Mouse (Mus musculus): ENCODE measurements around the gene Sptb. TPM values are rescaled to one million over a fixed set of nuclear protein-coding genes. Genes with fewer than 3 reads are reported as not detected.

Gene Sptb
- total and polyA plus RNA-seq, 2 experiments = 0.43 to 0.46 TPM

- Histone ChIP-seq H3K9ac (ENCODE audit: low read depth, low read length) (no peak overlapping the region), H3K4me3 (ENCODE audit: insufficient read depth, low read depth, low read length) (no peak overlapping the region), H3K4me1 (ENCODE audit: control insufficient read depth, insufficient read depth, low read length) (peaks cover 3% of the 10 kb centered on the region; the same call in 1 of the 2 replicates), H3K27me3 (ENCODE audit: control insufficient read depth, insufficient read depth, low read length) (no peaks in the 10 kb centered on the region), H3K79me2 (ENCODE audit: control insufficient read depth, insufficient read depth, low read length) (no peaks in the 10 kb centered on the region), H3K36me3 (ENCODE audit: control insufficient read depth, insufficient read depth, low read length) (no peaks in the 10 kb centered on the region), H3K27ac (replicated peaks; ENCODE audit: insufficient read depth, low read depth, low read length) (no peak overlapping the region)
- WGBS = 91% methylated on average over 13 of the region's 13 CpGs
- no peak for DNase-seq (ENCODE audit: extremely low read depth, low read depth, low spot score)
- TF ChIP-seq POLR2A (IDR thresholded peaks at IDR 0.05; ENCODE audit: extremely low read depth, insufficient read depth, low read length) (no peak), CTCF (IDR thresholded peaks at IDR 0.05; ENCODE audit: low read depth, low read length) (no peak)
Observed at GRCm38 (mm10) chr12:76696380-76696935, 13.9 kb downstream of the Sptb start.

- H3K4me3 ChIP-seq (ENCODE audit: insufficient read depth, low read depth, low read length) = no peak overlapping the region
- no peaks in the 10 kb centered on the region for H3K27me3 ChIP-seq (ENCODE audit: control insufficient read depth, insufficient read depth, low read length)
- DNase-seq (ENCODE audit: extremely low read depth, low read depth, low spot score) = no peak
- H3K9ac ChIP-seq (ENCODE audit: low read depth, low read length) = no peak overlapping the region
- H3K79me2 ChIP-seq (ENCODE audit: control insufficient read depth, insufficient read depth, low read length) = no peaks in the 10 kb centered on the region
- TF ChIP-seq CTCF (IDR thresholded peaks at IDR 0.05; ENCODE audit: low read depth, low read length) = no peak
- no peak for TF ChIP-seq POLR2A (IDR thresholded peaks at IDR 0.05; ENCODE audit: extremely low read depth, insufficient read depth, low read length)
- H3K27ac ChIP-seq (replicated peaks; ENCODE audit: insufficient read depth, low read depth, low read length) = no peak overlapping the region
- 73% methylated on average over 5 of the region's 5 CpGs for WGBS
- peaks cover 3% of the 10 kb centered on the region; the same call in 1 of the 2 replicates for H3K4me1 ChIP-seq (ENCODE audit: control insufficient read depth, insufficient read depth, low read length)
- H3K36me3 ChIP-seq (ENCODE audit: control insufficient read depth, insufficient read depth, low read length) = no peaks in the 10 kb centered on the region
Observed at GRCm38 (mm10) chr12:76695773-76696172, 14.6 kb downstream of the Sptb start.

- Histone ChIP-seq H3K27ac (replicated peaks; ENCODE audit: insufficient read depth, low read depth, low read length) (no peak overlapping the region), H3K27me3 (ENCODE audit: control insufficient read depth, insufficient read depth, low read length) (no peaks in the 10 kb centered on the region), H3K79me2 (ENCODE audit: control insufficient read depth, insufficient read depth, low read length) (no peaks in the 10 kb centered on the region), H3K9ac (ENCODE audit: low read depth, low read length) (no peak overlapping the region), H3K36me3 (ENCODE audit: control insufficient read depth, insufficient read depth, low read length) (no peaks in the 10 kb centered on the region), H3K4me1 (ENCODE audit: control insufficient read depth, insufficient read depth, low read length) (peaks cover 3% of the 10 kb centered on the region; the same call in 1 of the 2 replicates), H3K4me3 (ENCODE audit: insufficient read depth, low read depth, low read length) (no peak overlapping the region)
- TF ChIP-seq CTCF (IDR thresholded peaks at IDR 0.05; ENCODE audit: low read depth, low read length) = no peak
- TF ChIP-seq POLR2A (IDR thresholded peaks at IDR 0.05; ENCODE audit: extremely low read depth, insufficient read depth, low read length) = no peak
- WGBS = 11% methylated on average over 17 of the region's 17 CpGs
- DNase-seq (ENCODE audit: extremely low read depth, low read depth, low spot score) = no peak
Observed at GRCm38 (mm10) chr12:76694801-76695505, 15.4 kb downstream of the Sptb start.

- H3K27me3 ChIP-seq (ENCODE audit: control insufficient read depth, insufficient read depth, low read length) = no peaks in the 10 kb centered on the region
- no peaks in the 10 kb centered on the region for H3K79me2 ChIP-seq (ENCODE audit: control insufficient read depth, insufficient read depth, low read length)
- H3K9ac ChIP-seq (ENCODE audit: low read depth, low read length) = no peak overlapping the region
- H3K36me3 ChIP-seq (ENCODE audit: control insufficient read depth, insufficient read depth, low read length) = no peaks in the 10 kb centered on the region
- no peaks in the 10 kb centered on the region for H3K4me1 ChIP-seq (ENCODE audit: control insufficient read depth, insufficient read depth, low read length)
- no peak for DNase-seq (ENCODE audit: extremely low read depth, low read depth, low spot score)
- H3K27ac ChIP-seq (replicated peaks; ENCODE audit: insufficient read depth, low read depth, low read length) = no peak overlapping the region
- WGBS = 83% methylated on average over 10 of the region's 10 CpGs
- no peak overlapping the region for H3K4me3 ChIP-seq (ENCODE audit: insufficient read depth, low read depth, low read length)
- TF ChIP-seq POLR2A (IDR thresholded peaks at IDR 0.05; ENCODE audit: extremely low read depth, insufficient read depth, low read length) = no peak
- no peak for TF ChIP-seq CTCF (IDR thresholded peaks at IDR 0.05; ENCODE audit: low read depth, low read length)
Observed at GRCm38 (mm10) chr12:76687498-76688200, 22.7 kb downstream of the Sptb start.

GRCm38 (mm10) chr12:76685647-76686046 is 24.7 kb downstream of the Sptb start:
- TF ChIP-seq POLR2A (IDR thresholded peaks at IDR 0.05; ENCODE audit: extremely low read depth, insufficient read depth, low read length) (no peak), CTCF (IDR thresholded peaks at IDR 0.05; ENCODE audit: low read depth, low read length) (no peak)
- Histone ChIP-seq H3K9ac (ENCODE audit: low read depth, low read length) (no peak overlapping the region), H3K36me3 (ENCODE audit: control insufficient read depth, insufficient read depth, low read length) (no peaks in the 10 kb centered on the region), H3K79me2 (ENCODE audit: control insufficient read depth, insufficient read depth, low read length) (no peaks in the 10 kb centered on the region), H3K27ac (replicated peaks; ENCODE audit: insufficient read depth, low read depth, low read length) (no peak overlapping the region), H3K4me3 (ENCODE audit: insufficient read depth, low read depth, low read length) (no peak overlapping the region), H3K27me3 (ENCODE audit: control insufficient read depth, insufficient read depth, low read length) (no peaks in the 10 kb centered on the region), H3K4me1 (ENCODE audit: control insufficient read depth, insufficient read depth, low read length) (no peaks in the 10 kb centered on the region)
- no peak for DNase-seq (ENCODE audit: extremely low read depth, low read depth, low spot score)
- 94% methylated on average over 3 of the region's 3 CpGs for WGBS
